Mouse (Mus musculus) 3T3-L1 (cell line): ENCODE measurements around the gene Dgkb.

Experiments
- DNase-seq: peaks from one replicate; pipeline ENCODE4 v3.0.0-alpha.2; 2015; ENCODE audit warnings: low read depth, low spot score

Gene Dgkb

DNA sequence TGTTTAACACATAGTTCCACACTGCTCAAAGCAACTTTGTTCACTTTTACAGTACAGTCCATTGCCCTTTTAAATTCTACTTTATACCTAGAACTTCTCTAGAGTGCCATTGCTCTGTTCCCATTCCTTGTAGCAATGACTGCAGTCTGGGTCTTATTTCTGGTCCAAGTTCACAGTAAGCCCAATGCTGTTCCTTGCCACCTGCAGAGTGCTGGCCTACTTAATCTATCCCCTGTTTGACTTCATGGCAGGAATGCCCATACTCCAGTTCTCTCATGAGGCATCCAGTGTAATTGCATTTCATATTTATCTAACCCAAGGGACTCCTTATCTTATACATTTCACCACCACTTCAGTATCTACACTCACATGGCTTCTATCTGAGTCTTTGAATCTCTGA lies 772.4 kb downstream of the Dgkb start:
- DNase-seq, result no peak

DNA sequence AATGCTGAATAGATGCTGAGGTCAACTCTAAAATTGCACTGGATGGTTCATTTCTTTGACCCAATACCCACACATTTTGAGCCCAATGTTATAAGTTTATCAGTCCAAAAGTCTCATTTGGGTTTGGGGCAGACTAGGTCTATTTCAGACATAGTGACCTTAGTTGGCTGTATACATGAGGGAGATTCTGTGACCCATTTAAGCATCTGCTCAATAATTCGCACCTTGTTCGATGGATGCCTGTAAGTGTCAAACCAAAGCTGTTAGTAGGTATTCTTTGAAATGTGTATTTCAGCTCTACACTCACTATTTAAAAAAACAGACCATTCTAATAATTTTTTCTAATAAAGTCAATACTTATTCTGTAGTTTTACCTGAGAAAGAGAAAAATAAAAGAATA lies 776.1 kb downstream of the Dgkb start:
- DNase-seq, result no peak

DNA sequence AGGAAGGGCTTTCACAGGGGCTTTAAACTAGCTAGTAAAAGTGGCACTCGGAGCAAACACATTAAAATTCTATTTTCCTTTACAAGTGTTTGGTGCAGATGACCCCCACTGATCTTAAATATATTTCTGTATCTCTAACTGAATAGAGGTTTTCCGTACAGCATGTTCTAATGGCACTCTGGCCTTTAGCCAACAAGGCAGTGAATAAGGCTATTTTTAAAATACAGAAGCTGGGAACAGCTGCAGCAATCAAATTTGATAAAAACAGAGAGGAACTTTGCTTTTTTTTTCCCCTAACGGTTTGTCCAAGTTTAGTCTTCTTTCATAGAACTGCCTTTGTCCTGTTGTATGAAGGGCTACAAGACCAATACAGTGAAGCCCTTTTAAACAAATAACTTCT lies 776.5 kb downstream of the Dgkb start:
- DNase-seq, result no peak

DNA sequence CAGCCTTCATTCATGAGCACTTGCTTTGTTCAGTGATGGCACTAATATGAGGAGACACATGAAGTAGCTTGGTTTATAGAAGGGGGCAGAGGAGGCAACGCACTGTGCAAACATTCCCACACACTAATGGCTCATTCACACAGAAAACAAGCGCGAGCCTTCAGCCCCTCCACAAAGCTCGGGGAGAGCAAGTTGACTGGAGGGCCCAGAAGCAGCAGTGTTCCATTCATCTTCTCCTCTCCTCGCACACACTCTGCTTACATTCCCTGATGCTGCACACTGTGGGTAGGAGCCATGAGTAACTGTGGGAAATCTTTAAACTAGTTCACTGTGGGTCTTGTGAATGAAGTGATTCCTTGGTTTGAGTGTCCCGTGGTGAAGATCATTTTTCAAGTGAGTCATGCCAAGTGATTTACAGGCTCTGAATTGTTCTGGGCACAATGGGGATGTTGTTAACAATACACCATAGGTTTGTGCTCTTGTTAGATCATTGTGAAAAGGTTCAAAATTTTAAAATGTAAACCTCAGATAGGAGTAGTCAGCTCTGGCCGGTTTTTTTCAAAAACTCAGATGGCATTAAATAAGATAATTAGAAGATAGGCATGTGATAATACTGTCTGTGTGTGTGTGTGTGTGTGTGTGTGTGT lies 779.0 kb downstream of the Dgkb start:
- DNase-seq, result peak; percentile 2

DNA sequence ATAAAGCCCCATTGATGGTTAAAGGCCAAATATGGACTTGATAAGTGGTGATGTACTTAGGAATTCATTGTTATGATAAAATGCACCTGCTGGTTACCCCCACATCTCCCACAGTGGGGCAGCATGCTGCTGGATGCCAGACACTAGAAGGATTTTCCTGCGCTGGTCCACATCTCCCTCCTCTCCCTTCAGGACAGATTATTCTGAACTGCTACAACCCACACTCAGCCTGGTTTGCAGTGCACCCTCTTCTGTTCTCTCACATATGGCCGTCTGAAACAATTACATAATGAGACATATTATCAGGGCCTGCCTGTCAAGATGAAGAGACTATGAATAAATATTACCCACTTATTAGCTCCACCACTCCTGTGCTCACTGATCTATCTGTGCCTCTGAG lies 780.6 kb downstream of the Dgkb start:
- no peak for DNase-seq

DNA sequence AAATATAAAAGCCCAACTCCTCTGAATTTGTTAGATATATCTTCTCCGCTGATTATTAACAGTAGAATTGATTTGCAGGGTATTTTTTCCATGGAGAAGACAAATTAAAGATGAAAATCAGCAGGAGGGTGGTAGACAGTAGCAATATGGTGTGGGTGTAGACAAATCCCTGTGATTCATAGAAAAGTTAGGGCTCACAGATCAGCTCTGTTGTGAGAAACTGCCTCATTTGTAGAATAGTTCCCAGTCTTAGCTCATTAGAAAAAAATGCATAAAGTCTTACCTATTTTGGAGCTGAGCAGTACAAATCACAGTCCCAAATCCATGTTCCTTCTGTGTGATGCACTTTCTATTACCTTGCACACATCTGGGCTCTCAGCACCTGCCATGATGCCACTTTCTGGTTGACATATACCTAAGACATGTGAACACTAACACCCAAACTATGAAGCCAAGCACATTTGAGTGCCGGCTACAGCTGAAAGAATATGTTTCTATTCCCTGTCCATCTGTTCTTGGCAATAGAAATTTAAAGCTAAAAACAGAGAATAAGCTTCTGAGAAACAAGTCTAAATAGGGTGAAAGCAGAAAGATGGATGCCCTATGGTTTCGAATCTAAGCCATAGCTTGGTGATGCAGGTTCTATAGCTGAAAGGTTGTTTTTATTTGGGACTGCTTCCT lies 782.8 kb downstream of the Dgkb start:
- no peak for DNase-seq

DNA sequence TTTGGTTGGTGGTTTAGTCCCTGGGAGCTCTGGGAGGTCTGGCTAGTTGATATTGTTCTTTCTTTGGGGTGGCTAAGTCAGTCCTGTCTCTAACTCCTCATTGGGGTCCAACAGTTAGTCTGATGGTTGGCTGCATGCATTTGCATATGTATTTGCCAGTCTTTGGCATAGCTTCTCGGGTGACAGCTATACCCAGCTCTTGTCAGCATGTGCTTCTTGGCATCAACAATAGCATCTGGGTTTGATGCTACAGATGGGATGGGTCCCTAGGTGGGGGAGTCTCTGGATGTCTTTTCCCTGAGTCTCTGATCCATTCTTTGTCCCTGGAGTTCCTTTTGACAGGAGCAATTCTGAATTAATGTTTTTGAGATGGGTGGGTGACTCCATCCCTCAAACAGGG lies 790.6 kb downstream of the Dgkb start:
- DNase-seq, result no peak

DNA sequence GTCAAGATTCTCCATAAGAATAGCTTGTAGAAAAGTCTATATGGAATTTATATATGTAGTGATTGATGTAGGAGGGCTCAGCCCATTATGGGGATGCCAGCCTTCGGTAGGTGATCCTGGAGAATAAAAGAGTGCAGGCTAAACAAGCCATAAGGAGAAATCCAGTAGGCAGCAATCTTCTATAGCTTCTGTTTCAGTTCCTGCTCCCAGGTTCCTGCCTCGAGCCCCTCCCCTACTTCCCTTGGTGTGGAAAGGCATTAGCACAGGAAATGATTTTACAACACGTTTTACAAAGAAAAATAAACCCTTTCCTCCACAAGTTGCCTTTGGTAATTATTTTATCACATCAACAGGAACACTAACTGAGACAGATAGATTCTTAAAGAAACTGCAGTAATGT lies 850.7 kb downstream of the Dgkb start:
- DNase-seq, result no peak
